Mouse (Mus musculus): ENCODE data around the gene Fam205a2. TPM values are rescaled to one million over a fixed set of nuclear protein-coding genes. Genes with fewer than 3 reads are reported as not detected.
"Not testable (repeated sequence)": the region's sequence is repeated elsewhere in the genome, so short reads cannot be mapped to it uniquely, and the experiment has no call there.

The Fam205a2 gene
- polyA plus RNA-seq (2015; fragmentation: Nextera tagmentation; extraction: Ambion mirVana): not detected in 2 replicates

DNA sequence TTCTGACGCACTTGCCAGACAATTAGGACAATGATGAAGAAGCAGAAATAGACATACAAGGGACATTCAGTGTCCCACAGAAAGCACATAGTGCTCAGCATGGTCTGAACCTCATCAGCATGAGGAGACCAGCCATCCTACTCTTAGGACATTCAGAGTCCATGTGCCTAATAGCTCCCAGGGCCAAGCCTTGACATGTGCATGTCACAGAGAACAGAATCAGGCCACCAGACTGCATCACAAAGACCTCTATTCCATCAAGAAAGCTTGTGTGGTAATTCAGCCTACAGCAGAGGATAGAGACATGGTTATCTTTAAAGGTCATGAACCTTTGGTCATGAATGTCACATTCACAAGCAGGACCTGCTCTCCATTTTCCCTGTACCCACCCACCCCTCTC is at the start of gene Fam205a2:
Fam205a2 (minus strand) TSS at position 101 of the 400 bp plus-strand sequence.
- not testable (repeated sequence) for H3K36me3 ChIP-seq; H3K9me3 ChIP-seq (replicated peaks); H3K9ac ChIP-seq; H3K4me3 ChIP-seq (replicated peaks); H3K4me2 ChIP-seq; ATAC-seq (ENCODE audit: low read depth); DNase-seq; H3K27ac ChIP-seq; H3K27me3 ChIP-seq; H3K4me1 ChIP-seq (replicated peaks)
- WGBS (ENCODE audit: insufficient replicate concordance): no CpG with 5 or more reads among the region's 1 CpGs

Other genes starting within 250 kb of the Fam205a2 start
- gene Gm21953, start 233.9 kb downstream of the Fam205a2 start, polyA plus RNA-seq (2015; fragmentation: Nextera tagmentation; extraction: Ambion mirVana): not detected in 2 replicates
- not detected in 2 replicates for gene Fam205a3, start 209.8 kb downstream of the Fam205a2 start, polyA plus RNA-seq (2015; fragmentation: Nextera tagmentation; extraction: Ambion mirVana)
- not detected in 2 replicates for gene Gm21586, start 88.8 kb downstream of the Fam205a2 start, polyA plus RNA-seq (2015; fragmentation: Nextera tagmentation; extraction: Ambion mirVana)
- gene Gm2163, start 61.4 kb downstream of the Fam205a2 start, polyA plus RNA-seq (2015; fragmentation: Nextera tagmentation; extraction: Ambion mirVana): 0.03 TPM in 1 of 2 replicates, not detected in the other
- not detected in 2 replicates for gene Gm10591, start 84.0 kb upstream of the Fam205a2 start, polyA plus RNA-seq (2015; fragmentation: Nextera tagmentation; extraction: Ambion mirVana)
- gene Gm2564, start 101.5 kb upstream of the Fam205a2 start, polyA plus RNA-seq (2015; fragmentation: Nextera tagmentation; extraction: Ambion mirVana): not detected in 2 replicates
- gene Ccl27b, start 127.1 kb upstream of the Fam205a2 start, polyA plus RNA-seq (2015; fragmentation: Nextera tagmentation; extraction: Ambion mirVana): not detected in 2 replicates
- not detected in 2 replicates for gene Il11ra2, start 133.7 kb upstream of the Fam205a2 start, polyA plus RNA-seq (2015; fragmentation: Nextera tagmentation; extraction: Ambion mirVana)
- not detected in 2 replicates for gene 4930578G10Rik, start 207.4 kb upstream of the Fam205a2 start, polyA plus RNA-seq (2015; fragmentation: Nextera tagmentation; extraction: Ambion mirVana)
- gene Ccl19, start 228.4 kb upstream of the Fam205a2 start, polyA plus RNA-seq (2015; fragmentation: Nextera tagmentation; extraction: Ambion mirVana): not detected in 2 replicates
- gene Ccl21a, start 245.8 kb upstream of the Fam205a2 start, polyA plus RNA-seq (2015; fragmentation: Nextera tagmentation; extraction: Ambion mirVana): 0.96 TPM in 1 of 2 replicates, not detected in the other

Measured in liver, embryonic 13.5 days (tissue).